Mouse (Mus musculus): ENCODE data around the gene Ap2a2. TPM values are rescaled to one million over a fixed set of nuclear protein-coding genes. Genes with fewer than 3 reads are reported as not detected.

Ap2a2 gene
- polyA plus RNA-seq (2012; rRNA removed; ENCODE audit: low replicate concordance), result 56.9 and 63.6 TPM in 2 replicates

DNA sequence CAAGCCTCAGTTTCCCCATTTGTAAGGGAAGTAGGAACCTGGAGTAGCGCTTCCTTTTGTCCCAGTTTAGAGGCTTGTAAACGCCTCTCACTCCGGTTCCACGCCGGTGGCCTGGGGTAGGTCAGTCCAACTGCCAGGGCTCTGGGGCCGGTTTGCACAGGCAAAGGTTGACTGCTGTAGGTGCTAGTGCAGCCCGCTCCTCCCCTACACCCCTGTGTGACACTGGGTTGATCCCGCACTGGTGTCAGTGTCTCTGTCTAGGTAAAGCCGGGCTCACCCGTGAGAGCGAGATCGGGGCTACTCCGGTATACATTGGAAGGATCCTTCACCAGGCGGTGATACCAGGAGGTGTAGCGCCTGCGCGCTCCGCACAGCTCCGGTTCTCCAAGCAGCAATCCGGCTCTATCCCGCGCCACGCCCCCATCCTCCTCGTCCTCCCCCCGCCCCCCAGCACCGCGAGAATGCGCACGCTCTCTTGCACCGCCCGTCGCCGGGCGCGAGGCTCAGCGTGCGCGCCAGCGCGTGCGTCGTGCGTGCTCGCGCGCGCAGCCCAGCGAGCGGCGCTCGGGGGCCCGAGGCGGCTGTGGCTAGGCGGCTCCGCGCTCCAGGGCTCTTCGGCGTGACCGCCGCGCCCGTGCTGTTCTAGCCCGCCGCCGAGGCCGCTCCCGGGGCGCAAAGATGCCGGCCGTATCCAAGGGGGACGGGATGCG, at the start of gene Ap2a2:
Gene Ap2a2 (plus strand): TSS at position 492 of the 710 bp plus-strand sequence.

GRCm38 (mm10) chr7:141539556-141540311, 22.2 kb upstream of the Ap2a2 start, which contains the start of gene Chid1:
Gene Chid1 (minus strand): TSS chr7:141539857.

Other genes starting within 250 kb of the Ap2a2 start
- 19.0 and 23.7 TPM in 2 replicates for gene Deaf1, start 234.5 kb upstream of the Ap2a2 start, polyA plus RNA-seq (2012; rRNA removed; ENCODE audit: low replicate concordance)
- gene Tmem80, start 234.4 kb upstream of the Ap2a2 start, polyA plus RNA-seq (2012; rRNA removed; ENCODE audit: low replicate concordance), result 44.4 and 63.2 TPM in 2 replicates
- 38.9 and 52.4 TPM in 2 replicates for gene Eps8l2, start 223.3 kb upstream of the Ap2a2 start, polyA plus RNA-seq (2012; rRNA removed; ENCODE audit: low replicate concordance)
- 360 and 366 TPM in 2 replicates for gene Taldo1, start 170.0 kb upstream of the Ap2a2 start, polyA plus RNA-seq (2012; rRNA removed; ENCODE audit: low replicate concordance)
- 67.3 and 68.4 TPM in 2 replicates for gene Gatd1, start 148.0 kb upstream of the Ap2a2 start, polyA plus RNA-seq (2012; rRNA removed; ENCODE audit: low replicate concordance)
- gene Cend1, start 132.7 kb upstream of the Ap2a2 start, polyA plus RNA-seq (2012; rRNA removed; ENCODE audit: low replicate concordance), result 0.35 and 0.57 TPM in 2 replicates
- 171 and 174 TPM in 2 replicates for gene Slc25a22, start 124.3 kb upstream of the Ap2a2 start, polyA plus RNA-seq (2012; rRNA removed; ENCODE audit: low replicate concordance)
- 13.3 and 19.4 TPM in 2 replicates for gene Pidd1, start 118.1 kb upstream of the Ap2a2 start, polyA plus RNA-seq (2012; rRNA removed; ENCODE audit: low replicate concordance)
- gene Rplp2, start 114.8 kb upstream of the Ap2a2 start, polyA plus RNA-seq (2012; rRNA removed; ENCODE audit: low replicate concordance), result 451 and 651 TPM in 2 replicates
- 2,420 and 2,700 TPM in 2 replicates for gene Pnpla2, start 107.0 kb upstream of the Ap2a2 start, polyA plus RNA-seq (2012; rRNA removed; ENCODE audit: low replicate concordance)
- 66.3 and 119 TPM in 2 replicates for gene Cracr2b, start 101.1 kb upstream of the Ap2a2 start, polyA plus RNA-seq (2012; rRNA removed; ENCODE audit: low replicate concordance)
- gene Cd151, start 94.8 kb upstream of the Ap2a2 start, polyA plus RNA-seq (2012; rRNA removed; ENCODE audit: low replicate concordance), result 588 and 591 TPM in 2 replicates
- 48.6 and 51.6 TPM in 2 replicates for gene Polr2l, start 87.0 kb upstream of the Ap2a2 start, polyA plus RNA-seq (2012; rRNA removed; ENCODE audit: low replicate concordance)
- gene Tspan4, start 86.9 kb upstream of the Ap2a2 start, polyA plus RNA-seq (2012; rRNA removed; ENCODE audit: low replicate concordance), result 166 and 173 TPM in 2 replicates
- 30.1 and 37.1 TPM in 2 replicates for gene Chid1, start 22.3 kb upstream of the Ap2a2 start, polyA plus RNA-seq (2012; rRNA removed; ENCODE audit: low replicate concordance)
- gene Muc6, start 93.1 kb downstream of the Ap2a2 start, polyA plus RNA-seq (2012; rRNA removed; ENCODE audit: low replicate concordance), result 0.01 TPM in 1 of 2 replicates, not detected in the other
- gene Muc2, start 128.2 kb downstream of the Ap2a2 start, polyA plus RNA-seq (2012; rRNA removed; ENCODE audit: low replicate concordance), result 0.40 and 0.54 TPM in 2 replicates
- 0.03 and 0.05 TPM in 2 replicates for gene Muc5ac, start 226.8 kb downstream of the Ap2a2 start, polyA plus RNA-seq (2012; rRNA removed; ENCODE audit: low replicate concordance)

All from mammary gland, adult 2 months (tissue).